Mouse (Mus musculus) urinary bladder, adult 18-20 months (tissue): ENCODE results near the gene Mob1b.

Source experiments
- DNase-seq, 2 experiments: peaks; one replicate each; pipeline ENCODE4 v3.0.0; 2022; ENCODE audit warnings: low spot score in 2 of 2, mixed read lengths in 2 of 2

Gene Mob1b

GRCm38 (mm10) chr5:88782072-88782765 lies 61.6 kb downstream of the Mob1b start:
- no peak for DNase-seq

DNA sequence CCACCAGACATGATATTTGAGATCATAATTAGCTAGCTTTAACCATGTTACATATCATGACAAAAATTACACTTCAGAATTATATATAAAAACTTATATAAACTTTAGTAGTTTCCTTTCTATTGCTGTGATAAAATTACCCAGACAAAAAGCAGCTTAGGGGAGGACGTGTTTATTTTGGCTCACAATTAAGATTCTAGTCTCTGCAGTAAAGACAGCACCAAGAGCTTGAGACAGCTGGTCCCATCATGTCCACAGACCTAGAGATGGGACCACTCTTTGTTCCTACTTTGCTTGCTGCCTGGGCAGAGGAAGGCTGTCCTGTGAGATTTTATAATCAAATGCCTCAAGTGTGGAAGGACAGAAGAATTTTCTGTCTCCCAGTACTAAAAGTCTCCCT lies 64.4 kb downstream of the Mob1b start:
- DNase-seq: no peak

DNA sequence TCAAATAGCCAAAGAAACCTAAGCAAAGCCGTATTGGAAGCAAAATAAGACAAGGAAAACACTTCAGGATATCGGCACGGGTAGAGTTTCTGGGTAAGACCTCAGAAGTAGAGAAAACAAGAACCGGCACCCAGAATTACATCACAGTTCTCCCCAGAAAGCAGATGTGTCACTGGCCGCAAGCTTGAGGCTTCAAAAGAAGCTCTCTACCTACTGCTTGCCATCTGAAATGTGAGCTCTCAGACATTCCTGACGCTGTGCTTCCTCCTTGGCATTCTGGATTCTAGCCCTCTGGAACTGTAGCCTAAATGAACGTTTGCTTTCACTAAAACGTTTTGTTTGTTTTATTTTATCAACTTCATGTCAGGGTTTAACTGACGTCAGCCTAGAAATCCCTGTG lies 70.0 kb downstream of the Mob1b start:
- no peak for DNase-seq

DNA sequence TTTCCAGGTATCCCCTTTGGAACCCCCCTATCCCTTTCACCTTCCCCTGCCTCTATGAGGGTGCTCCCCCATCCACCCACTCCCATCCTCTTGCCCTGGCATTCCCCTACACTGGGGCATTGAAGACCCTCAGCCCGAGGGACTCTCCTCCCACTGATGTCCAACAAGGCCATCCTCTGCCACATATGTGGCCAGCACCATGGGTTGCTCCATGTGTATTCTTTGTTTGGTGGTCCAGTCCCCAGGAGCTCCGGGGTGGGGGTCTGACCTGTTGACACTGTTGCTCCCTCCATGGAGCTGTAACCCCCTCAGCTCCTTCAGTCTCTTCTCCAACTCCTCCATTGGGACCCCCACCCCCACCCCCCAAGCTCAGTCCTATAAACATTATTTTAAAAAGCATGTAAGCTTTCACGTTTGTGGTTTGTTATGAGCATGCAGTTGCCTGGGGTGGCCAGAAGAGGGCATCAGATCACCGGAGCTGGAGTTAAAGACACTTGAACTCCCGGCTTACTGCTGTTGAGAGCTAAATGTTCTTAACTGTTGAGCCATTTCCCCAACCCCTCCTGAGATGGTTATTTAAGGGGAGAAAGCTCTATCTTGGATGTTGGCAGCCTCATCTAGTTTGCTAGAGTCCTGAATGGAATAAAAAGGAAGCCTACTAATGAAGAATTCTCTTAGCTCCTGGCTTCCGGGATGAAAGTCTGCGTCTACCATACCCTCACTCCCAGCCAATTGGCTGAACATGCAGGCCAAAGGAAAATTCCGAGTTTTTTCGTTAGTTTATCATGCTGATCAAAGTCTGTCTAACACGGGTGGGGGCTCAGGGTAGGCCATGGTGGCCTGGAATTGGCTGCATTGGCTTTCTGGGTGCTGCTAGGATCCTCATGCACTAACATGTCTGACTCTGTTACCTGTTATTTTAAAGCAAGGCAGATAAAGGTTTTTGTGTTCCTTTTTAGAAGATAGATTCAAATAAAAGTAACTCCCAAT lies 70.9 kb downstream of the Mob1b start:
- peak in 1 of 2 experiments; percentile 5 for DNase-seq

GRCm38 (mm10) chr5:88793676-88794075 lies 73.0 kb downstream of the Mob1b start:
- DNase-seq: no peak

- DNase-seq: no peak
Measured at GRCm38 (mm10) chr5:88795910-88796584, 75.4 kb downstream of the Mob1b start.

DNA sequence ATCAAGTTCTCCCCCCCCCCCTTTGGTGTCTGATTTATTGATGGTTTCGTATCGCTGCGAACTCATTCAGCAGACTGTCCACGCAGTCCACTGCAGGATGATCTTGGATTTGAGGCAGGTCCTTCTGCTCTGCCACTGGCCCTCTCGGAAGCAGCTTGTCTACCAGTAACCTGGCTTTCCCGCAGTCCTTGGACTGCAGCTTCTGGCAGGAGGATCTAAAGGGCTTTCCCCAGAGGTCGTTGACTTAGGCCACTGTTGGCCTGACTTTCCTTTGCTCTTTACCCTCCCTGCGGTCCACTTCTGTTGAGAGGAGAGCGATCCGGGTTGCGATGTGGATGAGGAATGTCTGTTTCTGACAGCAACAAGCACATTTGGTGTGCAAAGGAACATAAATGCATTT lies 75.9 kb downstream of the Mob1b start:
- DNase-seq: no peak

GRCm38 (mm10) chr5:88797121-88797520 lies 76.5 kb downstream of the Mob1b start:
- no peak for DNase-seq

DNA sequence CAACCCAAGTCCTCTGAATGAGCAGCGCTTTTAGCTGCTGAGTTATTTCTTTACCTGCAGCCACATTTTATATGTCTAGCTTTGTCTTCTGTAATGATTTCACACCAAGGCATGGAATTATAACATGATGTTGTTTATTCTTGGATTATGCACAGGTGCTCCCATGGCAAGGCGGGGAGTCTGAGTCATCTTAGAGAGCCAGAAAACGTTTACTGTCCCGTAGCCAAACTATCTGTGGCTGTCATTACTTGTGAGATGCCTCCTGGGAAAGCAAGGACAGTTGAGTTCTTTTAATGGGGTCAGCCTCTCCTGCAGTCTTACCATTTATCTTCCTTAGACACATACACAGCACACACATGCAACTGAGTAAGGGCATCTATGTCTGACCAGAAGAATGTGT lies 85.0 kb downstream of the Mob1b start:
- no peak for DNase-seq

DNA sequence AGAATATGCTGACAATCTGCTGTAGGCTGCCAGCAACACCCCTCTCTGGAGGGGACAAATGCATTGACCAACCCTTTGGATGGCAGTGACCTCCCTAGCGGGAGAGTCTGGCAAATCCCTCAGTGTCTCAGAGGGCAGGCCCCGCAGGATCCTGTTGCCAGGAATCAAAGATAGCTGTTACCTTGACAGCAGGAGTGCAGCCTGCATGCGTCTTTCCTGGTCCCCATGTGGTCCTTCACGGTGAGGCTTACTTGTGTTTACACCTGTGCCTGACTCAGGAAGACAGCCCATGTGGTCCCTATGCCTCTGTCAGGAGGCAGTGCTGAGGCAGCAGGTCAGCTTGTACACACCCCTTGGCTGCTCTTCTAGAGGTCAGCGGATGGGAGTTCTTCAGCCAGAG lies 85.6 kb downstream of the Mob1b start:
- no peak for DNase-seq

DNA sequence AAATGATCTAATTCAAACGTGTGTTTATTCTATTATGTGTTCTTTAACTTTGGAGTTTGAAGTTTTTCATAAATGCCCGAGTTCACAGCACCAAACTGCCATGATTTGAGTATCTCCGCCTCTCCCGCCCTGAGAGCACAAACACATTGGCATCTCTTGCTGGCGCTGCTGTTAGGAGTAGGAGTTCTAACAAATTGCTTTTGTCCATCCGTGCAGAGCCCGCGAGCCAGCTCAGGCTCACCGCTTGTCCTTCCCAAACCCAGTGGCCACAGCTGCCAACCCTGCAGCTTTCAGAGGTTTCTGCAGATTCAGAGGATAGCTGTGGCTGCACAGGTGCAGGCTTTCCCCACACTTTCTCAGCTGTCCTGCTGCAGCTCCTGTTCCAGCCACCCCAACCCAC lies 86.7 kb downstream of the Mob1b start:
- DNase-seq: no peak

DNA sequence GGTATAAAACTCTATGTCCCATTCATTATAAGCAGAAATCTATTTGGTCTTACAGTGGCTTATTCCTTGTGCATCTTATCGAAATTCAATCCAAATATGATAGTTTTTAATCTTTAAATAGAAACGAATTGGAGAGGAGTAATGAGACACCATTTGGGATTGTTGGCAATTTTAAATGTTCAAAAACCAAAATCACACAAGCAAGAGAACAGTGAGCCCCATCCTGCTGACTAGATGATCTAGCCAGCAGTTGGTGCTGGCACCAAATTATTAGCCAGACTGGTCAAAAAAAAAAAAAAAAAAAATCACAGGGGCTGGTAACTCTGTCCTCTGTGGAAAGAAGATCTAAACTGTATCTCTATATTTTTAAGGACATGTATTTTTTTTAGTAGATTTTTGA lies 92.5 kb downstream of the Mob1b start:
- no peak for DNase-seq
